Mouse (Mus musculus) urinary bladder, postnatal 14 days (tissue): Measurements from ENCODE around the gene Etd.
"Not testable (repeated sequence)": the region's sequence is repeated elsewhere in the genome, so short reads cannot be mapped to it uniquely, and the experiment has no call there.

Experiments used
- DNase-seq: peaks from one replicate; pipeline ENCODE4 v3.0.0; 2021; ENCODE audit warnings: low spot score

Etd gene

DNA sequence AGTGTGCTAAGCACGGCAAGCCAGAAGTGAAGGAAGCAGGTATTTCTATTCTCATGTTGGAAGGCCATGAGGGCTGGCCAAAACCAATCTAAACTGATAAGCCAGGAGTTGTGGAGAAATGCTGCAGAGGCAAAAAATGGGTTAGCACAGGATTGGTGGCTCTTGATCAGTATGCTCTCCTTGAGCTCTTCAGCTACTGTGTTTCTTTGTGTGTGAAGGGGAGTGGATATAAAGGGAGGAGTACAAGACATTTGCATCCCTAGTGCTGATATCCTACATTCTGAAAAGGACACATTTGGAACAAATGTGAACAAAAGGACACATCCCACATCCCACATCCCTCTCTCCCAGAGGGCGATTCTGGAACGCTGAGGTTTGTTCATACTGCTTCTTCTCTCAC is at the start of gene Etd:
Gene Etd, plus strand, starts transcription at position 301 of the 400 bp plus-strand sequence.
- no peak for DNase-seq

DNA sequence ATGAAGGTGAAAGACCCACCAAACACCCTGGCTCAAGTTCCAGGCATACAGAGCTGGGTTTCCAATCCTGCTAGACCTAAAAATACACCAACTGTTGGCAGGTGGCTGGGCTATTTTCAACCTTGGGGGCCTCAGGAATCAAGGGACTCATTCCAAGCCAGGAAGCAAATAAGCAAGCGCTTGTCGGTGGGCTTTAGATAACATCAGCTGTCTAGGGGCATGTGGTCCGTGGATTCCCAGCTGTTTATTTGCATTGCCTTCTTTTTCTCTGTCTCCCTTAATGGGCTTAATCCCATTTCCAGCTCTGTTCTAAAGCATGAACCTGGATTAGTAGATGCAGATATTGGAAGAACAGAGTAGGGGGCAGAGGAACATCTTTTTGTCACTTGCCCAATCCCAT is 48.4 kb upstream of the Etd start:
- DNase-seq: no peak

DNA sequence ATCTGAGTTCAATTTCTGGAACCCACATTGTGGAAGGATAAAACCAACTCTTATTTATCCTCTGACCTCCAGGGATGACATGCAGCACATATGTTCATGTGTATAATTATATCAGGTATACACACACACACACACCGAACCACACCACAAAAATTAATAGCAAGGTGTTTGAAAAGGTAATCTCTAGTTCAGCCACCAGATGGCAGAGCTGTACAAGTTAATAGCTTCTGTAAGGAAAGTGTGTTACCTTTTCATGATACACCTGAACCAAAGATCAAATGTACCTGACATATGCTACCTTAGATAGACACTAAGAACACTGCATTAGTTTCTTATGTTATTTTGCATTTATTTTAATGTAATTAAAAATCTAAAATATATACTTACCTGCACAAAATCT is 1.8 kb upstream of the Etd start:
- no peak for DNase-seq

DNA sequence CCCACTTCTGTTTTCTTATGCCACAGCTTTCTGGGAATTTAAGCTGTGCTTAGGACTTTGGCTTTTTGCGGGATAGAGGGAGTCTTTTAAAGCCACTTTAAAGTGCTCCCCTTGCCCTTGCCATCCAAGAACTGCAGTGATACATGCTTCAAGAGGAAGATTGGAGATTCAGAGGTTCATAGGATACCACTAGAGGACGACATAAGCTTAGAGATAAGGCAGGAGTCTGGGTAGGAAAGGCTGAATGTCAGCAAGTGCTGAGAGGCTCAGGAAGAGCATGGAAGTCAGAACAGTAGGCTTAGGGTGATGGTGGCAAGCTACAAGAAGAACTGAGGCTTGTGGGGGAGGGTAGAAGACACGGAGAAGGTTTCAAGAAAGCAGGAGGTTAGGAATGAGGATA is 24.9 kb downstream of the Etd start:
- no peak for DNase-seq

DNA sequence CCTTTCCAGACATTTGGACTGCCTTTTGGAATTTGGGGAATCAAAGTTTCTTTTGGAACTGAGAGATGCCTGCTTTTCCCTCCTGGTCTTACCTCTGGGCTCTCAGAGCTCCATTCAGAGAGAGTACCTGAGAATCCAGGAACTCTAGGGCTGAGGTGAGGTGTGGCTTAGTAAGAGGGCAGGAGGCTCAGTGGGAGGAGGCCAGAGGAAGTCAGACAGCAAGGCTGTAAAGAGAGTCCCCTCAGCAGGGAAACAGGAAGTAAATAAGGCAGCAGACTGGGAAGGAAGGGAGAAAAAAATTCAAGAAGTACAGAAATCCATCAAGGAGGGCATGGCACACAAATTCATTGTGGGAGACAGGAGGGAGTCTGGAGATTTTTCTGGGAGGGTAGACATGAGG is 29.5 kb downstream of the Etd start:
- DNase-seq: not testable (repeated sequence)
